Mouse (Mus musculus): Measurements from ENCODE around the gene Rps24.
"Not testable (repeated sequence)": the region's sequence is repeated elsewhere in the genome, so short reads cannot be mapped to it uniquely, and the experiment has no call there.

Rps24 gene

DNA sequence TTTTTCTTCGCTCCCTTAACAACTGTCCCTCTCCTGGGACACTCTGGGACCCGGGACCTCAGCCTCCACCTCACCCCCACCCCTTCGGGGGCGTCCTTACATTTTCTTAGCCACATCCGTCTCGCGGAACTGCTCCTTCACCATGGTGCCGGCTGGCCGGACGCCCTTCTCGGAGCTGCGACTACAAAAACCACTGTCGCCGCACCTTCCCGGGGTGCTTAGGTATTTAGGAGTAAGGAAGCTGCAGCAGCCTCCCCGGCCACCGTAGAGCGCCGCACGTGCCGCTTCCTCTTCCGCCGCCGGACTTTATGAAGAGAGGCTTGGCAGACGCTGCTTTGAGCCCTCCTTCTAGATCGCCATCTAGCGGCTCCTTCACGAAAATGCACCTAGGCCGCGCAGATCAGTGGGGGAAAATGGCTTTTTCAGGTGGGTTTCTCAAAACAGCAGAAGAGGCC, at the start of gene Rps24, which contains the start of gene Polr3a:
Gene Rps24 (plus strand): TSS at position 353 of the 455 bp plus-strand sequence.
Gene Polr3a (minus strand): TSS at position 286 of the 455 bp plus-strand sequence.
- in situ Hi-C loops (cut with MboI) = loop anchor here (25.0 kb wide), 1 partner anchor 1076 kb away; no protein-coding TSS in a partner anchor

DNA sequence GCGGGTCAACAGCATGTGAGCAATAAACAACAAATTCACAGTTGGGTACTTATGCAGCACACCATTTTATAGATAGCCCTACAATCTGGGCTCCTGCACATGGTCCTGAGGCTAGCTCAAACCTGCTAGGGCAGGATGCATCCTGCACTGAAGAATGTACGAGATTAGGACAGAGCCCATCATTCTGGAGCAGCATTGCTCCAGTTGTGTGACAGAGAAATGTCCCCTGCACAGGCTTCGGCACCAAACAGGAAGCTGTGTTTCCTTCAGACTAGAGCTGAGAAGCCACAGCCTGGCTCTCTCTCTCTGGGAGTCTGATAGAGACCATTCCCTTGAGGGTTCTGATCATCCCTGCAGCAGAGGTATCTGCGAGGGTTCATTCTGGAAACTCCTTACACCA, 43.4 kb upstream of the Rps24 start:
- in situ Hi-C loops (cut with MboI) = not testable (repeated sequence)

DNA sequence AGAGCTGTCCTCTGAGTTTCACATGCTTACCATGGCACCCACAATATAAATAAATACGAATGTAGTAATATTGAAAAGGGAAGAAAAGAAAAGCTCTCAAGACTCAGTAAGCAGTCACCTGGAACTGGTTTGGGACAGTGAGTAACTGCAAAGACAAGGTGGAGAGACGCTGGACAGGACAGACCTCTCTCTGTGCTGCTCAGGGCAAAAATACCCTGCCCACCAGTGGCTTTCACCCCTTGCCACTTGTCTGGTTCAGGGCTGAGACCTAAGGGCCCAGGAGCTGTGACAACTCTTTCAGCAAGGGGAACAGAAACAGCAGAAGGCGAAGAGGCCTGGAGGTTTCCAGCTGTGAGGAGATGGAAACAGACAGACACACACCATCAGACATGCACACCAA, 28.7 kb upstream of the Rps24 start:
- in situ Hi-C loops (cut with MboI) = no loop called here

DNA sequence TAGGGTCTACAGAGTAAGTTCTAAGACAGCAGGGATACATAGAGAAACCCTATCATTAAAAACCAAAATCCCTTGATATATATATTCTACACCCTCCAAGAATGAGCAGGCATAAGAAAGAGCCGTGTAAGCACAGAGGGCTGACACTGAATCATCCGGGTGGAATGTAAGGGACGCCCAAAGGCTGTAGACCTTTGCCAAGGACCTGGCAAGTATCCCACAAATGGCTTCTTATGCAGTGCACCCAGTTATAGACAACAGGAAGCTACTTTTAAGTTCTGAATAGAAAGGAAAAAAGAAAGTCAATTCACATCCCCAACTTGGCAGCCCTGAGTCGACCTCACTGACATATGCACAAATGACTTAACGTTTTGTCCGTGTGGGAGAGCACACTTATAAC, 18.1 kb upstream of the Rps24 start:
- in situ Hi-C loops (cut with MboI) = no loop called here

DNA sequence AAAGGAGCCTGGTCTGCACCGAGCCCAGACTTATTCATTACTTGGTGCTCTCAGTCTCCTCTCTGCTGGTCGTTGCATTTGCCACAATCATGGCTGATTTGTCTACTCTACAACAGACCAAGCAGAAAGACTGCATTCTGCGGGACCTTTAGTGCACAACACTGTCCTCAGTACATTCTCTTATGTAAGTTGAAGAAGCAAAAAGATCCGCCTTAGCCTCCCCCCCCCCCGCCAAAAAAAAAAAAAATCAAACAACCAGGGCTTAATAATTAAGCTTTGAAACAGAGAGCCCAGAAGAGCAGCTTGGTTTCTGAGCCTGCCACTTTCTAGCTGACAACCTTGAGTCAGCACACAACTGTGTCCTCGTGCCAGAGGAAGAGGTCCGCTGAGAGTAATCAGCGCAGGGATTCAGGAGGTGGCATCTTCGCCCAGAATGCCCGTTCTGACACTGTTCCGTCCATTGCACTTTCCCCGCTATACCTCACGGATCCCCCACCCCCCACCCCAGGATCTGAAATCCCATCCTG, 621 bp upstream of the Rps24 start:
- in situ Hi-C loops (cut with MboI) = loop anchor here (25.0 kb wide), 1 partner anchor 1076 kb away; no protein-coding TSS in a partner anchor

DNA sequence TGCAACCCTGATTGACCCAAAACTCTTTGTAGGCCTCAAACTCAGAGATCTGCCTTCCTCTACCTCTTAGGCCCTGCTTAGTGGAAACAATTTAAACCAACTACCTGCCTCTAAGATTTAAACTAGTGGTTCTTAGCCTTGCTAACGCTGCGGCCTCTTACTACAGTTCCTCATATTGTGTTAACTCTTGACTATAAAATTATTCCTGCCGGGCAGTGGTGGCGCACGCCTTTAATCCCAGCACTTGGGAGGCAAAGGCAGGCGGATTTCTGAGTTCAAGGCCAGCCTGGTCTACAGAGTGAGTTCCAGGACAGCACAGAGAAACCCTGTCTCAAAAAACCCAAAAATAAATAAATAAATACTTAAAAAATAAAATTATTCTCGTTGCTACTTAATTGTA, 2.8 kb downstream of the Rps24 start:
- in situ Hi-C loops (cut with MboI) = loop anchor here (25.0 kb wide), 1 partner anchor 1073 kb away; no protein-coding TSS in a partner anchor

DNA sequence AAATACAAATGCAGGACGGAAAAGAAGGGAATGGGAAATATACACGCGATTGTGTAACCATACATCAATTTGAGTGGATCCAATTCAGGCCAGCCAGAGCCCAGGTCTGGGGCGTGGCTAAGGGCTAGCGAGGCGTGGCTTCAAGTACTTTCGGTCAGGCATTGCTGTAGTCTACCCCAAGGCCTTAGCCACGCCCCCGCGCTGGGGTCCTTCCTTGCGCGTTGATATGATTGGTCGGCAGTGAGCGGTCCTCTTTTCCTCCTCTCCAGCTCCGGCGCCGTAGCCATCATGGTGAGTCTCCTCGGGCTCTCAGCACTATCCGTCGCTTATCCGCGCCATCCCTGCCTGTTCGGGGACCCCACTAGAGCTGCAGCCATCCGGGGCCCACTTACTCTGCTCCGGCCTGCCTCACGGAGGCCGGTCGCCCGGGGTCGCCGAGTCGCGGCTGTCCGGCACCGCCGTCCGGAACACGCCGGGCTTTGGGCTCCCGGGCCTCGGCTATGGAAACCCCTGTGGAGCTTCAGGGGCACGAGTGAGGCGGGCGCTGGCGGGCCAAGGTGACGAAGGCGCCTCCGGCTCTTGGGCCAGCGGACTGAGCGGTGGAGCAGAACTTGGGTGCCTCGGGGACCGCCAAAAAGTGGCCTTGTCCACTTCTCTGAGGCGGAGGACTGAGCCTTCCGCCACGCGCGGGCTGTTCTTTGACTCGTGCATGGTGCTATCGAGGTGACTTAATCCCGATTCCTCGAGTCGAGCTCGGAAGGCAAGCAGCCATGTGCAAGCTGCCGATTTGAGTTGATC, 3.7 kb downstream of the Rps24 start:
- in situ Hi-C loops (cut with MboI) = loop anchor here (25.0 kb wide), 1 partner anchor 1072 kb away; no protein-coding TSS in a partner anchor

DNA sequence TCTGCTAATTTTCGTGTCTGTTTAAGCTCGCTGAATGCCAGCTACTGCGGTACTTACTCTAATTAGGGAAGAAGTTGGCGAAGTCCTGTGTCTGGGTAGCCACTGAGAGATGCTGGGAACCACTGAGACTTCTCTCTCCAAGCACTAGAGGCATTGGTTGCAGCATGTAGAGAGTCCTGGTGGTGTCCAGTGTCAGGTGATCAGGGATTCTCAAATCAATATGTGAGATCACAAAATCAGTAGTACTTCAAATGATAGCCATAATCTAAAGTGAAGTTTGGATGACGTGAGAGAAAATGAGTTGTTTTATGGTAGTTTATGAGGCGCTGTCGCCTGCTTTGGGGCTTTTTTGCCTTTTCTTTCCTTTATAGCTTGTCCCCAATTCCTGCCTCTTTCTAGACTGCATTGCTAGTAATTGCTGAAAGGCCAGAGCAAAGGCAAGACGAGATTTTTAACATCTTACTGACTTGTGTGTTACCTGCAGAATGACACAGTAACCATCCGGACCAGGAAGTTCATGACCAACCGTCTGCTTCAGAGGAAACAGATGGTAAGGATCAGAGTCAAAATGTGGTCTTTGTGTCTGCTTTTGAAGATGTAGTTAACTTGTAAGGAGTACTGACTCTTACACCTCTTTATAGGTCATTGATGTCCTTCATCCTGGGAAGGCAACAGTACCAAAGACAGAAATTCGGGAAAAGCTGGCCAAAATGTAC, 4.5 kb downstream of the Rps24 start:
- in situ Hi-C loops (cut with MboI) = loop anchor here (25.0 kb wide), 1 partner anchor 1071 kb away; no protein-coding TSS in a partner anchor

DNA sequence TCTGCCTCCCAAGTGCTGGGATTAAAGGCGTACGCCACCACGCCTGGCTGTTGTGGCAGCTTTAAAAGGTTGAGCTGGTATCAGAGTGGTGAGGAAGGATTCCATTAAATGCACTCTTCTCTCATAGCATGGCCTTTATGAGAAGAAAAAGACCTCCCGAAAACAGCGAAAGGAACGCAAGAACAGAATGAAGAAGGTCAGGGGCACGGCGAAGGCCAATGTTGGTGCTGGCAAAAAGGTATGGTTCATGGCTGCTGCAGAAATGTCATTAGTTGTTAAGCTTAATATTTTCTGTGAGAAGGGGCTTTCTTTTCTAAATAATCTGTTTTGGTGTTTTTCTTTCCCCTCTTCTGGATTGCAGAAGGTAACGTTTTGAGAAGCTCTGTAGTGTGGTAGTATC, 6.3 kb downstream of the Rps24 start:
- in situ Hi-C loops (cut with MboI) = loop anchor here (25.0 kb wide), 1 partner anchor 1069 kb away; no protein-coding TSS in a partner anchor

DNA sequence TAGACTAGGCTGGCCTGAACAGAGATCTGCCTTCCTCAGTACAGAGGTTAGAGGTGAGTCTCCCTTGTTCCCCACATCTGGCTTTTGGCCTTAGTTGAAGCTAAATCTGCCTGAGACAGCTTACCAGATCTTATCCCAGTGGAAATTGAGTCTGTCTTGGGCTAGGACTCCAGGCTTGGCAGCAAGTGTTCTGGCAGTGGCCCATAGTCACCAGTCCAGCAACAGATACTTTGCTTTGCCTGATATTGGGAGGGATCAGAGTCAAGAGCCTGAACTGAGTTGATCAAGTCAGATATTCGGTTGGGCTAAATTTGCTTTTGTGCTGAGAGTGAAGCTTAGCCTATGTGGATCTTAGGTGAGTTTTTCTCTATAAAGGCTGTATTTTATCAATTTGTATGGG, 9.6 kb downstream of the Rps24 start:
- in situ Hi-C loops (cut with MboI) = loop anchor here (25.0 kb wide), 1 partner anchor 1066 kb away; no protein-coding TSS in a partner anchor

DNA sequence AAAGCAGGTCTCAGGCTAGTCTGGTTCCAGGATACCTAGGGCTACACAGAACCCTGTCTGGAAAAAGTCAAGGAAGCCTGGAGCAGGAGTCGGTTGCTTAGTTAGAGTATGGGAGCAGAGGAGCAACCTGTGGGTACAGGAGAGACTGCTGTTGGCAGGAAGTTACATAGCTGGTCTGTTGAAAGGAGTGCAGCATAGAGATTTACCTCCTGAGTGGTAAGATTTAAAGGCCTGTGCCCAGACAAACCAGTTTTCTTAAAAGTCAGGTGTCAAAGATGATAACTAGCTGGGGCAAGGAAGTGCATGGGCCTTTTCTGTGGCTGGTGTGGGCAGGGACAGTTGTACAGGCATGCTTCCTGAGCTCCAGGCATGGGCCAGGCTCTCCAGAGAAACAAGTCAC, 10.5 kb downstream of the Rps24 start:
- in situ Hi-C loops (cut with MboI) = loop anchor here (25.0 kb wide), 1 partner anchor 1065 kb away; no protein-coding TSS in a partner anchor

DNA sequence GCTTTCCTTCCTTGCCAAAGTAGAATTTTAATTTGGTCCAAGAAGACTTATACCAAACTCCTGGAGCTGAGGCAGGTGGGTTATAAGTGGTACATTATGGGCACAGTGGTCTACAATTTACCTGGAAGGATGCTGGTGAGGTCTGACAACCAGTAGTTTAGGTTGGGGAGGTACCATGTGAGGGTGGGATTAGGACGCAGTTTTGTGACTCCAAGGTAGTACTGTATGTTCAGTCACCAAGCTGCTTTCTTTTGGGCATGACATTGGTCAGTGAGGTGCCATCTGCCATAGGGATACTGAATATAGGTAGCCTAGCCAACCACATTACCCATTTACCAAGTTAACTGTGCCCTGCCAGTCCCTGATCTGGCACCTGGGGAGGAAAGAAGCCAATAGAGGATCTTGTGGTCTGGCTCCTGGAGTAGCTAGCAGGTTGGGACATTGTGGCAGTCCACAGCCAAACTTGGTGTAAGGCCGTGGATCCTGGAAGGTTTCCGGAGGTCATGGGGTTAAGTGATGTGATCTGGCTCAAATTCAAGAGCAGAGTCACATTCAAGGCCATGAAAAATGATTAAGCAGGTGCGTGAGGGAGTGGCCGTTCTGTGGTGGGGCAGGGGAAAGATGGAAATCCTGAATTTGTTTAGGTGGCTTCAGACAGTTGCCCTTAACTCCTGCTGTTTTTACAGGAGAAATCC, 11.8 kb downstream of the Rps24 start:
- in situ Hi-C loops (cut with MboI) = loop anchor here (25.0 kb wide), 1 partner anchor 1064 kb away; no protein-coding TSS in a partner anchor

DNA sequence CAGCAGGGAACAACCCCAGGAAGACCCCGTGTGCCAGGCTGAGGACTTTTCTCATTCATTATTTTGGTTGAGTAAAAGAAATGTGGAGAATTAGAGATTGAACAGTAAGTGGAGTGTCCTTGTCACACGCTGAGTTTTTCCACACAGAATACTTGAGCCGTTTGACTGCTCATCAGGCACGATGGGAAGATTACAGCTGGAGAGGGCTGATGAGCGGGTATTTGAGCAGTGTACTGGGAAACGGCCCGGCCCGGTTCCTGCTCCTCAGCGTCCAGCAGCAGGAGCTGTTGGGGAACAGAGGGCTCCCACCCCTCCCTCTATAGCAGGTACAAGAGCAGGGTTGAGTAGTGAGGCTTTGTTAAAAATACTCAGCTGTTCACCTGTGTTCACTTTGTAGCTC, 12.6 kb downstream of the Rps24 start:
- in situ Hi-C loops (cut with MboI) = loop anchor here (25.0 kb wide), 1 partner anchor 1063 kb away; no protein-coding TSS in a partner anchor

DNA sequence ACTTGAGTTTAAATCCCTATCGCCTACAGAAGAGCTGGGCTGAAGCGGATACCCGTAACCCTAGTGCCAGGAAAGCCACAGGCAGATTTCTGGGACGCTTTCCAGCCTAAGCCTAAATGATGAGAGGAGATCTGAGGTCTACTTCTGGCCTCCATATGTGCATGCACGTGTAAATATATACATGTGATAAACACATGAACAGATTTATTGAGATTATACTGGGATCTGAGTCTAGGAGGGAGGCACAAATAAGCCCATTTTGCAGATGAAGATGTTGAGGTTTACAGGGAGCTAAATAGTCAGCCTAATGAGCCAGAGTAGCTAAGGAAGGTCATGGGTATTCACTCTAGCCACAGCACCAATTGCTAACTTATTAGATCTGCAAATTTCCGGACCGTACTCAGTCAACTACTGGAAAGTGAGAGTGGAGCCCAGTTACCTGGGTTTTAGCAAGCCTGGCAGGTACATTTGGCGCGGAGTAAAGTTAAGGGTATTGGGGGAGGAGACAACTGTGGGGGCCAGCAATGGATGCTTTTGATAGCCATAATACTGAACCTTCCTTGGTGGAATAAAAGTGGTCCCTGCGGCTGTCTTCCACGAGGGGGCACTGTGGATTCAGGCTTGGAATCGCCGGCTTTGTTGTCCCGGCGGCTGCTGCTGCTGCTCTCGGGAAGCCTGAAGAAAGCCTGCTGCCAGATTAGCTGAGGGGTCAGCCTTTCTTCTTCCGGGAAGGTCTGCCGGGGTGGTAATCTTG, 13.3 kb downstream of the Rps24 start:
- in situ Hi-C loops (cut with MboI) = no loop called here

DNA sequence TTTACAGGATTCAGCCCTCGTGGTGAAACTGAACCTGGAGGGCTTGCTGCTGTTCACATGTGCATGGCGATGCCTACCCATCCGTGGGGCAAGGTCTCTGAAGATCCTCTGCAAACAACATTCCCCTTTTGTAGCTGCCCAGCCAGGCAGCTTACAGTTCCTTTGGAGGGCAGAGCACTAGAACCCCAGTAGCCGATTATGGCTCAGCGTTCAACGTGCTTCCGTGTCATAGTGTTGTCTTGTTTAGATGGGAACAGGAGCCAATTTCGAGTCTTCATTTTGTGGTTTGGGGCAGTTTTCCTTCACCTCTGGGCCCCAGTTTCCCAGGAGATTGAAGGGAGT, 13.9 kb downstream of the Rps24 start:
- in situ Hi-C loops (cut with MboI) = no loop called here

DNA sequence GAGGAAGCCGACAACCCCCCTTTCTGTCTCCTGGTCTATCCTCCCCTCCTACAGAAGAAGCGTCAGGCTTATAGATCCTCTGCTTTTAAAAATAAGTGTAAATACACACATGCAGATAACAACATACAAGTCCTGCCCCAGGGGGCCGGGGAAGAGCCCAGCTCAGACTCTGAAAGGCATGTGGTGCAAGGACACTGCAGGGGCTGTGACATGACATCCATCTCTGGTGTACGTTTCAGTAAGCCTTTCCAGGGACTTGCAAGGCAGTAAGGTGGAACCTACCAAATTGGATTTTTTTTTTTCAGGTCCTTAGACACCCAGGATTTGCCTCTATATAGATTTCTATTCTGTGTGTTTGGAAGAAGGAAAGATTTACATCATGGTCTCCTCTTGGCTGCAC, 14.3 kb downstream of the Rps24 start:
- in situ Hi-C loops (cut with MboI) = no loop called here

DNA sequence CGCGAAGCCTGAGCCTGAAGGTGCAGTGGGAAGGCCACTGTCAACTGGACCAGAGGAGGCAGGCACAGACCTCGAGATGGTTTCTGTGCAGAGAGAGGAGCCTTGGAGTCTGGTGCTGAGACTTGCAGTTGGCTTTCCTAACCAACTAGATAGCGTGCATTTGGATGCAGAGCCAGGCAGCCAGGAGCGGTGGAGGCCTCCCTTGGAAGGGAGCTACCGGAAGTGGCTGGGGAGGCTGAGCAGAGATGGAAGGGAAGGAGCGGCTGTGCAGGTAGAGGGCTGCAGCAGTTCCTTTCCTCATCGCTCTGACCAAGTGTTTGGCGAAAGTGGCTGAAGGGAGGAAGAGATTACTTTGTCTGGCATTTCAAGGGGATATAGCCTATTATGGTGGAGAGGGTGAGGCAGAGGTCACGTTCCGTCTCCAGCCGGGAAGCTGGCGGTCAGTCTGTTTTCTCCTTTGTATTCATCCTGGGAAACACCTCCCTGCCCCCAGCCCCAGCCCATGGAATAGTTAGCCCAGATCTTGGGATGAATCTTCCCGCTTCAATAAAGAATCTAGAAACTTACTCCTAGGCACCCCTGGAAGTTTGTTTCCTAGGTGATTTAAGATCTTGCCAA, 20.6 kb downstream of the Rps24 start:
- in situ Hi-C loops (cut with MboI) = no loop called here

DNA sequence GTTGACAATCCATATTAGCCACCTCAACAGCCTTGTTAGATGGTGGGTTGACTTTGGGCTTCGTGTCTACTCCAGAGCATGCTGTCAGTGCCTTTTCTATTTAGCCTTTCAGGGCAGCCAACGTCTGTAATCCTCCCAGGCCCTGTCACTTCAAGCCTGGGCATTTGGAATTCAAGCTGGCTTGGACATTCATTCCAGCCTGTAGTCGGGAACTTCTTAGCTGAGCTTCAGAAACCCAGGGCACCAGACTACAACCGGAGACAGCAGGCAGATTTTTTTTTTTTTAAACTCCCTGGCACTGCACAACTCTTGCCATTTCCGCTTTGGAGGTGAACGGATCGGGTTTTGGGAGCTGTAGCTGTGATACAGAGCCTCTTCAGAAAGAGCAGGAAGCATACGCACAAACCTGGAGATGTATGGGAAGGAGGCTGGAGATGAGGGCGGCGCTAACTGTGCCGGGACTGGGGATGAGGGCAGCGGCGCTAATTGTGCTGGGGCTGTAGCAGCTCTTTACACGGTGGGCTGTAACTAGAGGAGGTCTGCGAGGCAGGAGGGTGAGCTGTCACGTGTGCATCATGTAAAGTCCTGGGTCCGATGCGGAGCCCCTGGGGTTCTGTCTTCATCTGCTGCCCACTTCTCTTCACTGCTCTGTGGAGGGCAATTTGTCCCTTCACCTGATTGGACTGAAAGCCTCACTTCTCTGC, 21.3 kb downstream of the Rps24 start:
- in situ Hi-C loops (cut with MboI) = no loop called here

DNA sequence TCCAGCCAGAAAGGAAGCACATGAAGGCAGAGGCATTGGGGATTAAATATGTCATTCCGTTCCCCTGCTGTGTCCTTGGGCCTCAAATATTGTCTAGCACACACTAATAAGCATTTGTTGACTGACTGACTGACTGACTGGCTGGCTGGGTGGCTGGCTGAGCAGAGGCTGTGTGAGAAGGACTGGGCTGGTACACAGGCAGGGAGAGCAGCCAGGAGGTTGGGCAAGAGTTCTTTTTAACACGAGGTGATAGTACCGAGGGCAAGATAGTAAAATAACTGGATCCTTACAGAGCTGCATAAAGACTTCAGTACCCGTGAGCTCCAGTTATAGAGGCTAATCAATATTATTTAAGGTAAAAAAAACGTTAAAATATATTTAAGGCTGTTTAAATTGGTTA, 22.6 kb downstream of the Rps24 start:
- in situ Hi-C loops (cut with MboI) = no loop called here

DNA sequence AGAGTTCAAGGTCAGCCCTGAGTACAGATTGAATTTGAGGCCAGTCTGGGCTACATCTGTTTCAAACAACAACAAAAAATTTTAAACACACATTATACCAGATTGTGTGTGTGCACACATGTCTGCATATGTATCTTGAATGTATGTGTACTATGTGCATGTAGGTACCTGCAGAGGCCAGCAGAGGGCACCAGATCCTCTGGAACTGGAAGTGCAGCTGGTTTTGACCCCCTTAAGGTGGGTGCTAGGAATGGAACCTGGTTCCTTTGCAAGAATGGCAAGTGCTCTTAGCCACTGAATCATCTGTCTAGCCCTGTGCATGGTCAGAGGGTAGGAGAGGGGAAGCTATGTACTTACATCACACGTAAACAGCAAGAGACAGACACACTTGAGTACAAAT, 23.3 kb downstream of the Rps24 start:
- in situ Hi-C loops (cut with MboI) = no loop called here

Measured in mature B cell (primary cell).